Mouse (Mus musculus): Measurements from ENCODE around the gene Ptprd. TPM values are rescaled to one million over a fixed set of nuclear protein-coding genes. Genes with fewer than 3 reads are reported as not detected.

Ptprd gene
- total and polyA plus RNA-seq, 2 experiments from 2014 or later, result 5.6 to 23.3 TPM

- H3K27ac ChIP-seq (ENCODE audit: low read depth), result no peak overlapping the region
- no peak for ATAC-seq (ENCODE audit: insufficient read depth, low read depth)
- 65% methylated on average over 8 of the region's 8 CpGs for WGBS
Observed at GRCm38 (mm10) chr4:76179497-76179896, 2032.3 kb downstream of the Ptprd start.

GRCm38 (mm10) chr4:76175086-76175485 lies 2036.7 kb downstream of the Ptprd start:
- Histone ChIP-seq H3K27ac (ENCODE audit: low read depth) (no peak overlapping the region), H3K4me1 (ENCODE audit: control insufficient read depth, insufficient read depth) (no peaks in the 10 kb centered on the region), H3K4me2 (ENCODE audit: low read depth, low read length) (no peak overlapping the region), H3K4me3 (ENCODE audit: low read depth, low read length) (no peak overlapping the region), H3K9ac (replicated peaks; ENCODE audit: low read depth, low read length) (no peak overlapping the region), H3K27me3 (ENCODE audit: control insufficient read depth, insufficient read depth, low read length) (no peaks in the 10 kb centered on the region), H3K9me3 (replicated peaks; ENCODE audit: control insufficient read depth, low read length) (no peaks in the 10 kb centered on the region), H3K36me3 (replicated peaks; ENCODE audit: control insufficient read depth, insufficient read depth, low read length) (no peaks in the 10 kb centered on the region)
- ATAC-seq (ENCODE audit: insufficient read depth, low read depth) (no peak), DNase-seq (ENCODE audit: low spot score) (no peak)
- 81% methylated on average over 1 of the region's 1 CpGs for WGBS
- TF ChIP-seq CTCF (IDR thresholded peaks at IDR 0.05; ENCODE audit: low read depth), result no peak
- no peak for TF ChIP-seq EP300 (IDR thresholded peaks at IDR 0.05; ENCODE audit: low read depth)

More at GRCm38 (mm10) chr4:76179497-76179896, 2032.3 kb downstream of the Ptprd start:
- TF ChIP-seq CTCF (IDR thresholded peaks at IDR 0.05; ENCODE audit: low read depth) (no peak), EP300 (IDR thresholded peaks at IDR 0.05; ENCODE audit: low read depth) (no peak)
- H3K9ac ChIP-seq (replicated peaks; ENCODE audit: low read depth, low read length), result no peak overlapping the region
- no peaks in the 10 kb centered on the region for H3K27me3 ChIP-seq (ENCODE audit: control insufficient read depth, insufficient read depth, low read length)
- H3K9me3 ChIP-seq (replicated peaks; ENCODE audit: control insufficient read depth, low read length), result no peaks in the 10 kb centered on the region
- DNase-seq (ENCODE audit: low spot score), result no peak
- H3K4me1 ChIP-seq (ENCODE audit: control insufficient read depth, insufficient read depth), result no peaks in the 10 kb centered on the region
- H3K36me3 ChIP-seq (replicated peaks; ENCODE audit: control insufficient read depth, insufficient read depth, low read length), result no peaks in the 10 kb centered on the region
- no peak overlapping the region for H3K4me2 ChIP-seq (ENCODE audit: low read depth, low read length)
- no peak overlapping the region for H3K4me3 ChIP-seq (ENCODE audit: low read depth, low read length)

GRCm38 (mm10) chr4:76155750-76156149 lies 2056.0 kb downstream of the Ptprd start:
- Histone ChIP-seq H3K27ac (ENCODE audit: low read depth) (no peak overlapping the region), H3K4me3 (ENCODE audit: low read depth, low read length) (no peak overlapping the region), H3K9ac (replicated peaks; ENCODE audit: low read depth, low read length) (no peak overlapping the region), H3K27me3 (ENCODE audit: control insufficient read depth, insufficient read depth, low read length) (no peaks in the 10 kb centered on the region), H3K4me2 (ENCODE audit: low read depth, low read length) (no peak overlapping the region), H3K4me1 (ENCODE audit: control insufficient read depth, insufficient read depth) (no peaks in the 10 kb centered on the region), H3K36me3 (replicated peaks; ENCODE audit: control insufficient read depth, insufficient read depth, low read length) (no peaks in the 10 kb centered on the region), H3K9me3 (replicated peaks; ENCODE audit: control insufficient read depth, low read length) (no peaks in the 10 kb centered on the region)
- WGBS, result 90% methylated on average over 1 of the region's 1 CpGs
- ATAC-seq (ENCODE audit: insufficient read depth, low read depth) (no peak), DNase-seq (ENCODE audit: low spot score) (no peak)
- TF ChIP-seq CTCF (IDR thresholded peaks at IDR 0.05; ENCODE audit: low read depth) (no peak), EP300 (IDR thresholded peaks at IDR 0.05; ENCODE audit: low read depth) (no peak)

GRCm38 (mm10) chr4:76154190-76154589 lies 2057.6 kb downstream of the Ptprd start:
- no peaks in the 10 kb centered on the region for H3K9me3 ChIP-seq (replicated peaks; ENCODE audit: control insufficient read depth, low read length)
- no peak for DNase-seq (ENCODE audit: low spot score)
- WGBS, result 58% methylated on average over 2 of the region's 2 CpGs
- TF ChIP-seq EP300 (IDR thresholded peaks at IDR 0.05; ENCODE audit: low read depth) (no peak), CTCF (IDR thresholded peaks at IDR 0.05; ENCODE audit: low read depth) (no peak)
- no peak overlapping the region for H3K27ac ChIP-seq (ENCODE audit: low read depth)
- no peaks in the 10 kb centered on the region for H3K4me1 ChIP-seq (ENCODE audit: control insufficient read depth, insufficient read depth)
- ATAC-seq (ENCODE audit: insufficient read depth, low read depth), result no peak
- no peaks in the 10 kb centered on the region for H3K36me3 ChIP-seq (replicated peaks; ENCODE audit: control insufficient read depth, insufficient read depth, low read length)
- H3K4me3 ChIP-seq (ENCODE audit: low read depth, low read length), result no peak overlapping the region
- no peak overlapping the region for H3K9ac ChIP-seq (replicated peaks; ENCODE audit: low read depth, low read length)
- H3K4me2 ChIP-seq (ENCODE audit: low read depth, low read length), result no peak overlapping the region
- no peaks in the 10 kb centered on the region for H3K27me3 ChIP-seq (ENCODE audit: control insufficient read depth, insufficient read depth, low read length)

GRCm38 (mm10) chr4:76144925-76145324 lies 2066.8 kb downstream of the Ptprd start:
- Histone ChIP-seq H3K36me3 (replicated peaks; ENCODE audit: control insufficient read depth, insufficient read depth, low read length) (no peaks in the 10 kb centered on the region), H3K27ac (ENCODE audit: low read depth) (no peak overlapping the region), H3K4me3 (ENCODE audit: low read depth, low read length) (no peak overlapping the region), H3K9ac (replicated peaks; ENCODE audit: low read depth, low read length) (no peak overlapping the region), H3K4me1 (ENCODE audit: control insufficient read depth, insufficient read depth) (no peaks in the 10 kb centered on the region), H3K27me3 (ENCODE audit: control insufficient read depth, insufficient read depth, low read length) (no peaks in the 10 kb centered on the region), H3K9me3 (replicated peaks; ENCODE audit: control insufficient read depth, low read length) (no peaks in the 10 kb centered on the region), H3K4me2 (ENCODE audit: low read depth, low read length) (no peak overlapping the region)
- ATAC-seq (ENCODE audit: insufficient read depth, low read depth), result no peak
- no peak for DNase-seq (ENCODE audit: low spot score)
- 89% methylated on average over 4 of the region's 4 CpGs for WGBS
- TF ChIP-seq EP300 (IDR thresholded peaks at IDR 0.05; ENCODE audit: low read depth) (no peak), CTCF (IDR thresholded peaks at IDR 0.05; ENCODE audit: low read depth) (no peak)

- no peak overlapping the region for H3K4me3 ChIP-seq (ENCODE audit: low read depth, low read length)
- 62% methylated on average over 2 of the region's 2 CpGs for WGBS
- ATAC-seq (ENCODE audit: insufficient read depth, low read depth), result no peak
- H3K36me3 ChIP-seq (replicated peaks; ENCODE audit: control insufficient read depth, insufficient read depth, low read length), result no peaks in the 10 kb centered on the region
- no peaks in the 10 kb centered on the region for H3K27me3 ChIP-seq (ENCODE audit: control insufficient read depth, insufficient read depth, low read length)
- no peak overlapping the region for H3K9ac ChIP-seq (replicated peaks; ENCODE audit: low read depth, low read length)
- no peak for DNase-seq (ENCODE audit: low spot score)
- no peak overlapping the region for H3K27ac ChIP-seq (ENCODE audit: low read depth)
- TF ChIP-seq EP300 (IDR thresholded peaks at IDR 0.05; ENCODE audit: low read depth), result no peak
- H3K4me1 ChIP-seq (ENCODE audit: control insufficient read depth, insufficient read depth), result no peaks in the 10 kb centered on the region
- H3K9me3 ChIP-seq (replicated peaks; ENCODE audit: control insufficient read depth, low read length), result no peaks in the 10 kb centered on the region
- H3K4me2 ChIP-seq (ENCODE audit: low read depth, low read length), result no peak overlapping the region
Observed at GRCm38 (mm10) chr4:76144333-76144732, 2067.4 kb downstream of the Ptprd start.
